Mouse (Mus musculus): Measurements from ENCODE around the gene Fibp. TPM values are rescaled to one million over a fixed set of nuclear protein-coding genes. Genes with fewer than 3 reads are reported as not detected.

Gene Fibp
- total RNA-seq, 2 experiments from 2014 or later, result 40.7 to 96.5 TPM

DNA sequence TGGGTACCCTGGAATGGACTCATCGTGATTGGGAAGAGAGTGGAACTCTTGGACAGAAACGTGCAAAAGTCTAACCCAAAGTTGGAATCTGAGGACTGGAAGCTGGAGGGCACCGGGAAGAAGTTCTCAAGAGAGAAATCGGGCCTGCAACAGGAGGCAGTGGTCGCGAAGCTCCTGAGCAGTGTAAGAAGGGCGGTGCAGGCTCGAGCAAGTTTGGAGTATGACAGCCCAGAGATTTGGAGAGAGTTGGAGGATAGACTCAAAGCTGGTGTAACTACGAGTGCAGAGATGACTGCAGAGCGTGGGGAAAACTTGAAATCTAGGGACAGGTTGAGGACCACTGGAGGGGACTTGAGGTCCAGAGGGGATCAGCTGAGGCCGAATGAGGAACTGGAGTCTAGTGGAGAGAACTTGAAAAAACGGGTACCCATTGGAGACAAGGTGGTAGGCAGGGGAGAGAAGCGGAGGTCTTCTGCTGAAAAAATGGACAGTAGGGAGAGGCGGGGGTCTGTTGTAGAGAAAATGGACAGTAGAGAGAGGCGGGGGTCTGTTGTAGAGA, 50.7 kb downstream of the Fibp start:
- no peak for ATAC-seq (replicated peaks; ENCODE audit: low FRiP score, low TSS enrichment, poor library complexity, severe bottlenecking)

DNA sequence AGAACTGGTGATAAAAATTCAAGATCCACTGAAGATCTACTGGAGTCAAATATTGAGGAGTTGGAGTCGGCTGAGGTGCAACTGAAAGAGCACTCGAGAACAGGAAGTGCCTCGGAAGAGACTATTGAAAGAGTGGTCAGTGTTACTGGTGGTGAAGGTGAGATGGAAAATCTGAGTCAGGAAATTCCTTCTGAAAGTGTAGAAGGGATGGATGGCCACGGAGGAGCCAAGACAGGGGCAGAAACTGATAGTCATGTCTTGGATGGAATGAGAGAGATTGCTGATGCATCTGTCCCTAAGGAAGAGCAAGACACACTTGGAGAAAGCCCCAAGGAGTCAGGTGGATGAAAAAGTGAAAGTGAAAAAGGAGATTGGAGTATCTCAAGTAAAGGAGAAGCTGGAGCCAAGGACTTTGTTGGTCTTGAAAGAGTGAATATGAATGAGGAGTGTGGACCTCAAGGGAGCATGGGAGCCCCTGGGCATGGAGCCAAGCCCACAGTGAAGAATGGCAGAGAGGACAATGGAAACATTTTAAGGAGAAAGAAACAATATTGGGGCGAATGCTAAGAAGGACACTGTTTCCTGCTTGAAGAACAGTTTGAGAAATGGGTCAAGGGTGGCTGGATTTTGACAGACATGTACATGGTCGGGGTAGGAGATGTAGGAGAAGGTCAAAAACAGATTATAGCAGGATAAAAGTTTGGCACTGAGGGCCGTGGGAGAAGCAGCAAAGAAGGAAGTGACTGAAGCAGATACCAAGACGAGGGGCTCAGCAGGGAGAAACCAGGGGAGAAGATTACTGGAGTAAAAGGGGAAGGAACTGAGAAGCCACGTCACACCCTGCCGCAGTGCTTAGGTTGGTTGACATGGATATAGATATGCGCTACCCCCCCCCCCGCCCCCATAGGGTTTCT, 51.9 kb downstream of the Fibp start:
- ATAC-seq (replicated peaks; ENCODE audit: low FRiP score, low TSS enrichment, poor library complexity, severe bottlenecking), result no peak

DNA sequence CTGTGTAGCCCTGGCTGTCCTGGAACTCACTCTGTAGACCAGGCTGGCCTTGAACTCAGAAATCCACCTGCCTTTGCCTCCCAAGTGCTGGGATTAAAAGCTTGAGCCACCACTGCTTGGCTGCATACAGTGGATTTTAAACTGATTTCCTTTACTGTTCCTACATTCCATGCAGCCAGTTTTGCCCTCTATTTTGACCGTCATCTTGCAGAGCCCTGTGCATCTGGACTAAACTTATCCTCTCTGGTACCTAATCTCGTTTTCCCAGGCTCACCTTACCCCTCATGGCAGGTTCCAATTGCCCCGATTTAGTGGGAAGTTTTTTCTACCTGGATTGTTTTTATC, 52.6 kb downstream of the Fibp start:
- no peak for ATAC-seq (replicated peaks; ENCODE audit: low FRiP score, low TSS enrichment, poor library complexity, severe bottlenecking)

Other genes with a start within 250 kb of the Fibp start
- 44.9 and 52.2 TPM in 2 replicates for gene Pacs1, start 187.5 kb upstream of the Fibp start, total RNA-seq (2014; fragmentation: Nextera tagmentation)
- 10.1 and 12.4 TPM in 2 replicates for gene Pacs1, start 187.5 kb upstream of the Fibp start, total RNA-seq (2017)
- 181 and 235 TPM in 2 replicates for gene Sf3b2, start 165.2 kb upstream of the Fibp start, total RNA-seq (2014; fragmentation: Nextera tagmentation)
- 274 and 277 TPM in 2 replicates for gene Sf3b2, start 165.2 kb upstream of the Fibp start, total RNA-seq (2017)
- not detected in 2 replicates for gene Gal3st3, start 162.3 kb upstream of the Fibp start, total RNA-seq (2014; fragmentation: Nextera tagmentation)
- not detected in 2 replicates for gene Gal3st3, start 162.3 kb upstream of the Fibp start, total RNA-seq (2017)
- gene Catsper1, start 124.9 kb upstream of the Fibp start, total RNA-seq (2014; fragmentation: Nextera tagmentation), result not detected in 2 replicates
- not detected in 2 replicates for gene Catsper1, start 124.9 kb upstream of the Fibp start, total RNA-seq (2017)
- not detected in 2 replicates for gene Cst6, start 111.0 kb upstream of the Fibp start, total RNA-seq (2014; fragmentation: Nextera tagmentation)
- gene Cst6, start 111.0 kb upstream of the Fibp start, total RNA-seq (2017), result not detected in 2 replicates
- gene Eif1ad, start 93.9 kb upstream of the Fibp start, total RNA-seq (2014; fragmentation: Nextera tagmentation), result 50.1 and 56.4 TPM in 2 replicates
- gene Eif1ad, start 93.9 kb upstream of the Fibp start, total RNA-seq (2017), result 54.6 and 60.4 TPM in 2 replicates
- gene Banf1, start 93.4 kb upstream of the Fibp start, total RNA-seq (2014; fragmentation: Nextera tagmentation), result 502 and 521 TPM in 2 replicates
- gene Banf1, start 93.4 kb upstream of the Fibp start, total RNA-seq (2017), result 59.8 and 86.9 TPM in 2 replicates
- gene Sart1, start 71.9 kb upstream of the Fibp start, total RNA-seq (2014; fragmentation: Nextera tagmentation), result 59.4 and 92.4 TPM in 2 replicates
- gene Sart1, start 71.9 kb upstream of the Fibp start, total RNA-seq (2017), result 82.3 and 123 TPM in 2 replicates
- not detected in 2 replicates for gene Tsga10ip, start 58.1 kb upstream of the Fibp start, total RNA-seq (2014; fragmentation: Nextera tagmentation)
- gene Tsga10ip, start 58.1 kb upstream of the Fibp start, total RNA-seq (2017), result not detected in 2 replicates
- gene Drap1, start 35.6 kb upstream of the Fibp start, total RNA-seq (2014; fragmentation: Nextera tagmentation), result 167 and 178 TPM in 2 replicates
- 102 and 143 TPM in 2 replicates for gene Drap1, start 35.6 kb upstream of the Fibp start, total RNA-seq (2017)
- gene AI837181, start 35.5 kb upstream of the Fibp start, total RNA-seq (2014; fragmentation: Nextera tagmentation), result 33.1 and 34.7 TPM in 2 replicates
- 5.7 and 11.1 TPM in 2 replicates for gene AI837181, start 35.5 kb upstream of the Fibp start, total RNA-seq (2017)
- 0.66 and 1.1 TPM in 2 replicates for gene Fosl1, start 13.1 kb upstream of the Fibp start, total RNA-seq (2014; fragmentation: Nextera tagmentation)
- gene Fosl1, start 13.1 kb upstream of the Fibp start, total RNA-seq (2017), result 0.30 and 1.9 TPM in 2 replicates
- gene Ccdc85b, start 2.7 kb upstream of the Fibp start, total RNA-seq (2014; fragmentation: Nextera tagmentation), result 2.6 and 2.9 TPM in 2 replicates
- 2.1 and 2.5 TPM in 2 replicates for gene Ccdc85b, start 2.7 kb upstream of the Fibp start, total RNA-seq (2017)
- gene Ctsw, start 7.9 kb downstream of the Fibp start, total RNA-seq (2014; fragmentation: Nextera tagmentation), result 4.9 and 10.5 TPM in 2 replicates
- 0.53 and 8.4 TPM in 2 replicates for gene Ctsw, start 7.9 kb downstream of the Fibp start, total RNA-seq (2017)
- gene Efemp2, start 13.3 kb downstream of the Fibp start, total RNA-seq (2014; fragmentation: Nextera tagmentation), result 2.3 TPM in 1 of 2 replicates, not detected in the other
- not detected in 2 replicates for gene Efemp2, start 13.3 kb downstream of the Fibp start, total RNA-seq (2017)
- gene Mus81, start 27.8 kb downstream of the Fibp start, total RNA-seq (2014; fragmentation: Nextera tagmentation), result 24.6 and 40.6 TPM in 2 replicates
- gene Mus81, start 27.8 kb downstream of the Fibp start, total RNA-seq (2017), result 6.4 and 11.4 TPM in 2 replicates
- gene Cfl1, start 29.8 kb downstream of the Fibp start, total RNA-seq (2014; fragmentation: Nextera tagmentation), result 862 and 969 TPM in 2 replicates
- gene Cfl1, start 29.8 kb downstream of the Fibp start, total RNA-seq (2017), result 783 and 1,100 TPM in 2 replicates
- 1.6 and 4.6 TPM in 2 replicates for gene 1700020D05Rik, start 43.2 kb downstream of the Fibp start, total RNA-seq (2014; fragmentation: Nextera tagmentation)
- gene 1700020D05Rik, start 43.2 kb downstream of the Fibp start, total RNA-seq (2017), result 0.88 TPM in 1 of 2 replicates, not detected in the other
- gene Snx32, start 49.9 kb downstream of the Fibp start, total RNA-seq (2014; fragmentation: Nextera tagmentation), result 6.6 TPM in 2 replicates
- 0.61 and 4.6 TPM in 2 replicates for gene Snx32, start 49.9 kb downstream of the Fibp start, total RNA-seq (2017)
- not detected in 2 replicates for gene Ovol1, start 100.0 kb downstream of the Fibp start, total RNA-seq (2014; fragmentation: Nextera tagmentation)
- not detected in 2 replicates for gene Ovol1, start 100.0 kb downstream of the Fibp start, total RNA-seq (2017)
- 4.0 and 5.5 TPM in 2 replicates for gene Ap5b1, start 107.4 kb downstream of the Fibp start, total RNA-seq (2014; fragmentation: Nextera tagmentation)
- gene Ap5b1, start 107.4 kb downstream of the Fibp start, total RNA-seq (2017), result 1.4 and 4.3 TPM in 2 replicates
- gene Rnaseh2c, start 141.3 kb downstream of the Fibp start, total RNA-seq (2014; fragmentation: Nextera tagmentation), result 173 and 247 TPM in 2 replicates
- gene Rnaseh2c, start 141.3 kb downstream of the Fibp start, total RNA-seq (2017), result 72.8 and 97.8 TPM in 2 replicates
- 46.2 and 55.6 TPM in 2 replicates for gene Kat5, start 149.6 kb downstream of the Fibp start, total RNA-seq (2014; fragmentation: Nextera tagmentation)
- gene Kat5, start 149.6 kb downstream of the Fibp start, total RNA-seq (2017), result 60.7 and 86.1 TPM in 2 replicates
- gene Rela, start 176.9 kb downstream of the Fibp start, total RNA-seq (2014; fragmentation: Nextera tagmentation), result 64.8 and 66.0 TPM in 2 replicates
- 36.1 and 49.7 TPM in 2 replicates for gene Rela, start 176.9 kb downstream of the Fibp start, total RNA-seq (2017)
- gene Sipa1, start 203.1 kb downstream of the Fibp start, total RNA-seq (2014; fragmentation: Nextera tagmentation), result 44.7 and 51.2 TPM in 2 replicates
- 16.4 and 16.5 TPM in 2 replicates for gene Sipa1, start 203.1 kb downstream of the Fibp start, total RNA-seq (2017)
- 17.8 and 18.3 TPM in 2 replicates for gene Map3k11, start 228.1 kb downstream of the Fibp start, total RNA-seq (2014; fragmentation: Nextera tagmentation)
- gene Map3k11, start 228.1 kb downstream of the Fibp start, total RNA-seq (2017), result 10.9 and 15.8 TPM in 2 replicates
- gene Pcnx3, start 228.3 kb downstream of the Fibp start, total RNA-seq (2014; fragmentation: Nextera tagmentation), result 55.8 and 72.0 TPM in 2 replicates
- gene Pcnx3, start 228.3 kb downstream of the Fibp start, total RNA-seq (2017), result 8.2 and 14.4 TPM in 2 replicates
- not detected in 2 replicates for gene Kcnk7, start 243.8 kb downstream of the Fibp start, total RNA-seq (2014; fragmentation: Nextera tagmentation)
- 0.19 TPM in 1 of 2 replicates, not detected in the other for gene Kcnk7, start 243.8 kb downstream of the Fibp start, total RNA-seq (2017)

All from megakaryocyte-erythroid progenitor cell, adult 5-6 weeks (primary cell).